Mouse (Mus musculus): ENCODE data around the gene Rag1.

DNA sequence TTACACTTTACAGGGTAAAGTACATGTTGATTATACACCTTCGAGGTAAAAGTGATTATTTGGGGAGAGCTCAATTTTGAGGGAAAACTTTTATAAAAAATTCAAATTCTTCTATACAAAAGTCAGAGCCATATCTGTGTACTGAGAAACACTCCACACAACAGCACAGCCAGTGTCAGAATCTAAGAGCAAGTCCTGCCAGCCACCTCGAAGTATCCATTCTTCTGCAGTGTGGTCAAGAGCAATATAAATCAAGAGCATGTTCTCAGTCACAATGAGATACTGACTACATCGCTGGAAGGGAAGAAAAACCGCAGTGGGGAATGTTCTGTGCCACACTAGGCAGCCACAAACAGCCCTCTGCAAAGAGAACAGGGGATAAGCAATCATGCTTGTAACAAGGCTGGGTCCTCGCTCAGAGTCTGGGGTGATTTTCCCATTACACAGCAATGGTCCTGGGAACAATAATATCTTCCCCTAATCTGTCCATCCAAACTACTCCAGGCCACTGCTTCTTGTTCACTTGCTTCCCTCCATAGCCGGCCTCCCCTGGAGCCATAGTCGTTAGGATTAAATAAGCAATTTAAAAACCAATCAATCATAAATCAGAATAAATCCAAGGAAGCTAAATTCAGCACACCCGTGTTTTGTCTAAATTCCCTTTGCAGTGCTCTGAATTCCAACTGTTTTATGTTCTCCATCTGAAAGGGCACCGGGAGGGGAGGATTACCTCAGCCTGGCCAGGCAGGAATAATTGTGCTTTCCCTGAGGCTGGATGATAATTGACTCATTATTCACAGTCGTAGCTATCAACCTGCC lies 57.1 kb downstream of the Rag1 start:
- TF ChIP-seq CTCF (IDR thresholded peaks at IDR 0.05; ENCODE audit: extremely low read depth, insufficient read depth, insufficient read length, insufficient replicate concordance) (no peak), POLR2A (IDR thresholded peaks at IDR 0.05; ENCODE audit: low read depth, low read length) (no peak)

All from spleen, adult 2 months (tissue).